Mouse (Mus musculus) liver, embryonic 14.5 days (tissue): Measurements from ENCODE around the gene Polr3h. TPM values are rescaled to one million over a fixed set of nuclear protein-coding genes. Genes with fewer than 3 reads are reported as not detected.

Source experiments
- ATAC-seq: fragments of 200-750 bp; cut with Nextera tagmentation; 2 replicates; pipeline ENCODE4 v1.8.0; 2017; ENCODE audit warnings: moderate number of reproducible peaks, mild to moderate bottlenecking, moderate library complexity; ENCODE audit not compliant: insufficient read depth
- DNase-seq, 3 experiments: peaks; one replicate each; pipeline ENCODE4 v3.0.0-alpha.2; 2012 to 2013; ENCODE audit warnings: low read depth in 3 of 3, low spot score in 3 of 3
- H3K27ac ChIP-seq: fragments of 300-500 bp; sonication (generic); 2 replicates; pipeline ENCODE4 v1.5.1; 2014; ENCODE audit warnings: moderate library complexity, mild to moderate bottlenecking, control low read depth, inconsistent platforms
- H3K27me3 ChIP-seq: fragments of 300-500 bp; sonication (generic); 2 replicates; pipeline ENCODE4 v1.6.1; 2014; ENCODE audit warnings: mild to moderate bottlenecking, low read length, moderate library complexity; ENCODE audit not compliant: control insufficient read depth, insufficient read depth
- H3K36me3 ChIP-seq: fragments of 300-500 bp; sonication (generic); replicated peaks from 2 replicates; pipeline ENCODE4 v1.6.1; 2014; ENCODE audit warnings: low read depth; ENCODE audit not compliant: control insufficient read depth, insufficient read depth
- H3K4me1 ChIP-seq, 2 experiments: fragments of 200-500 bp in 1 of 2; fragments of 300-500 bp in 1 of 2; sonication (generic) in 1 of 2; replicated peaks; 2 replicates each; pipeline ENCODE4 v1.6.1; 2012 to 2014; ENCODE audit warnings: antibody characterized with exemption in 1 of 2, inconsistent platforms in 1 of 2, low read length in 1 of 2; ENCODE audit not compliant: control insufficient read depth in 2 of 2, insufficient read depth in 2 of 2
- H3K4me2 ChIP-seq: fragments of 300-500 bp; sonication (generic); 2 replicates; pipeline ENCODE4 v1.6.1; 2014; ENCODE audit warnings: low read depth, mild to moderate bottlenecking, control low read depth, moderate library complexity
- H3K4me3 ChIP-seq, 2 experiments: fragments of 200-500 bp in 1 of 2; fragments of 300-500 bp in 1 of 2; sonication (generic) in 1 of 2; 2 replicates each; pipeline ENCODE4 v1.5.1; 2012 to 2014; ENCODE audit warnings: low read depth in 2 of 2, low read length in 2 of 2, mild to moderate bottlenecking in 2 of 2, control low read depth in 1 of 2, inconsistent platforms in 1 of 2, moderate library complexity in 1 of 2; ENCODE audit not compliant: insufficient read depth in 1 of 2
- H3K9ac ChIP-seq: fragments of 300-500 bp; sonication (generic); replicated peaks from 2 replicates; pipeline ENCODE4 v1.6.1; 2014; ENCODE audit warnings: mild to moderate bottlenecking, control low read depth, moderate library complexity
- H3K9me3 ChIP-seq: fragments of 300-500 bp; sonication (generic); 2 replicates; pipeline ENCODE4 v1.6.1; 2016; ENCODE audit warnings: low read length, mixed read lengths; ENCODE audit not compliant: control insufficient read depth
- CTCF ChIP-seq: IDR thresholded peaks from 2 replicates; pipeline ENCODE4 v1.5.1; 2016; ENCODE audit warnings: antibody characterized with exemption, low read depth, control low read depth
- EP300 ChIP-seq: IDR thresholded peaks from 2 replicates; pipeline ENCODE4 v1.6.1; 2016; ENCODE audit warnings: antibody characterized with exemption, low read depth
- whole genome bisulfite sequencing: fragments of 180-500 bp; shearing (Covaris S2); extraction: QIAGEN DNeasy Blood & Tissue Kit; methylation state at CpG from one replicate; pipeline ENCODE4 v1.1.7; 2014; ENCODE audit not compliant: insufficient replicate concordance; 5-methylcytosine and 5-hydroxymethylcytosine counted together
- polyA plus RNA-seq, 2 experiments: library from polyadenylated mRNA; depleted of rRNA in 1 of 2; stranded (reverse) in 1 of 2; unstranded in 1 of 2; fragments of >200 nt; fragmentation: Nextera tagmentation in 1 of 2; extraction: Ambion mirVana in 1 of 2; gene quantifications; 2 replicates each; pipeline versions ENCODE4 v1.2.1 to v1.2.3; 2012 to 2014

Gene Polr3h
- polyA plus RNA-seq, 2 experiments = 13.7 to 68.3 TPM

GRCm38 (mm10) chr15:81872262-81873136 is 53.5 kb downstream of the Polr3h start, which contains the start of gene Aco2:
Aco2 (plus strand) TSS chr15:81872309.
- ATAC-seq = peak; percentile 83
- Histone ChIP-seq H3K9me3 (no peaks in the 10 kb centered on the region), H3K27me3 (no peaks in the 10 kb centered on the region), H3K36me3 (peaks cover 33% of the 10 kb centered on the region), H3K4me2 (peak within 1 kb of the TSS; percentile 84), H3K27ac (peak within 1 kb of the TSS; percentile 95), H3K4me3 (peak within 1 kb of the TSS; percentile 75 to 80), H3K9ac (peak within 1 kb of the TSS; percentile 75), H3K4me1 (peaks cover 17 to 20% of the 10 kb centered on the region in 2 experiments)
- peak; percentile 98 to 99 (median 98) for DNase-seq
- no peak for TF ChIP-seq CTCF
- WGBS = under 1% methylated on average over 53 of the region's 53 CpGs

- peak within 1 kb of the TSS; percentile 95 for H3K27ac ChIP-seq
- H3K27me3 ChIP-seq = no peaks in the 10 kb centered on the region
- peaks cover 17 to 20% of the 10 kb centered on the region in 2 experiments for H3K4me1 ChIP-seq
- H3K4me2 ChIP-seq = peak within 1 kb of the TSS; percentile 84
- under 1% methylated on average over 30 of the region's 30 CpGs for WGBS
- H3K9ac ChIP-seq = peak within 1 kb of the TSS; percentile 75
- H3K36me3 ChIP-seq = peaks cover 41% of the 10 kb centered on the region
- no peak for TF ChIP-seq CTCF
- TF ChIP-seq EP300 = peak; percentile 93
- H3K4me3 ChIP-seq = peak within 1 kb of the TSS; percentile 75 to 80
- H3K9me3 ChIP-seq = no peaks in the 10 kb centered on the region
- peak; percentile 87 for ATAC-seq
- peak; percentile 95 to 96 (median 95) for DNase-seq
Measured at GRCm38 (mm10) chr15:81871604-81872261, 54.3 kb downstream of the Polr3h start, which contains the start of gene Phf5a. Phf5a (minus strand) TSS chr15:81871911.

GRCm38 (mm10) chr15:81869985-81870384 is 56.1 kb downstream of the Polr3h start:
- ATAC-seq = peak; percentile 22; the same call in 1 of the 2 replicates
- peak overlapping the region; percentile 23 for H3K9ac ChIP-seq
- H3K4me1 ChIP-seq = peaks cover 17 to 20% of the 10 kb centered on the region in 2 experiments

GRCm38 (mm10) chr15:81864238-81864637 is 61.8 kb downstream of the Polr3h start:
- no peak for TF ChIP-seq CTCF
- ATAC-seq (no peak), DNase-seq (no peak)
- Histone ChIP-seq H3K4me2 (no peak overlapping the region), H3K9ac (no peak overlapping the region), H3K9me3 (no peaks in the 10 kb centered on the region), H3K4me3 (no peak overlapping the region), H3K27ac (no peak overlapping the region), H3K4me1 (peaks cover 5 to 7% of the 10 kb centered on the region in 2 experiments), H3K36me3 (peaks cover 48% of the 10 kb centered on the region), H3K27me3 (no peaks in the 10 kb centered on the region)
- 81% methylated on average over 7 of the region's 7 CpGs for WGBS

More at GRCm38 (mm10) chr15:81869985-81870384, 56.1 kb downstream of the Polr3h start:
- H3K4me2 ChIP-seq = peak overlapping the region; percentile 83
- 68% methylated on average over 5 of the region's 5 CpGs for WGBS
- H3K27me3 ChIP-seq = no peaks in the 10 kb centered on the region
- peak overlapping the region; percentile 7 to 17; a peak in 2 of 4 replicates for H3K4me3 ChIP-seq
- peak in 2 of 3 experiments; percentile 53 to 58 for DNase-seq
- H3K27ac ChIP-seq = peak overlapping the region; percentile 16
- H3K36me3 ChIP-seq = peaks cover 58% of the 10 kb centered on the region
- TF ChIP-seq EP300 = peak; percentile 66
- TF ChIP-seq CTCF = no peak
- H3K9me3 ChIP-seq = no peaks in the 10 kb centered on the region
